Mouse (Mus musculus) heart, postnatal 0 days (tissue): ENCODE data around the gene Slc25a1. TPM values are rescaled to one million over a fixed set of nuclear protein-coding genes. Genes with fewer than 3 reads are reported as not detected.
A peak's percentile ranks its signal among the peaks of the same experiment; 100 is the strongest.
"Not testable (repeated sequence)": the region's sequence is repeated elsewhere in the genome, so short reads cannot be mapped to it uniquely, and the experiment has no call there.

ENCODE experiments used
- ATAC-seq: fragments of 200-750 bp; cut with Nextera tagmentation; 2 replicates; pipeline ENCODE4 v1.8.0; 2017; ENCODE audit warnings: low read depth, moderate number of reproducible peaks, moderate library complexity; ENCODE audit not compliant: insufficient read depth
- DNase-seq: peaks from one replicate; pipeline ENCODE4 v3.0.0-alpha.2; 2016; ENCODE audit warnings: low spot score
- H3K27ac ChIP-seq: fragments of 300-500 bp; sonication (generic); 2 replicates; pipeline ENCODE4 v1.5.1; 2014; ENCODE audit warnings: low read depth, mild to moderate bottlenecking
- H3K27me3 ChIP-seq: fragments of 300-500 bp; sonication (generic); 2 replicates; pipeline ENCODE4 v1.6.1; 2014; ENCODE audit warnings: low read length, mixed read lengths; ENCODE audit not compliant: control insufficient read depth, insufficient read depth
- H3K36me3 ChIP-seq: fragments of 300-500 bp; sonication (generic); replicated peaks from 2 replicates; pipeline ENCODE4 v1.6.1; 2014; ENCODE audit warnings: low read length, mixed read lengths; ENCODE audit not compliant: control insufficient read depth, insufficient read depth
- H3K4me1 ChIP-seq: fragments of 300-500 bp; sonication (generic); 2 replicates; pipeline ENCODE4 v1.6.1; 2014; ENCODE audit warnings: antibody characterized with exemption; ENCODE audit not compliant: control insufficient read depth, insufficient read depth
- H3K4me2 ChIP-seq: fragments of 300-500 bp; sonication (generic); 2 replicates; pipeline ENCODE4 v1.6.1; 2014; ENCODE audit warnings: low read depth, mild to moderate bottlenecking, low read length, moderate library complexity
- H3K4me3 ChIP-seq: fragments of 300-500 bp; sonication (generic); 2 replicates; pipeline ENCODE4 v1.5.1; 2014; ENCODE audit warnings: low read depth, low read length
- H3K9ac ChIP-seq: fragments of 300-500 bp; sonication (generic); replicated peaks from 2 replicates; pipeline ENCODE4 v1.6.1; 2014; ENCODE audit warnings: low read depth, low read length, mixed read lengths
- H3K9me3 ChIP-seq: fragments of 300-500 bp; sonication (generic); replicated peaks from 2 replicates; pipeline ENCODE4 v1.6.1; 2016; ENCODE audit warnings: low read length; ENCODE audit not compliant: control insufficient read depth
- CTCF ChIP-seq: IDR thresholded peaks from 2 replicates; pipeline ENCODE4 v1.5.1; 2016; ENCODE audit warnings: antibody characterized with exemption, control low read depth, low read depth
- EP300 ChIP-seq: IDR thresholded peaks from 2 replicates; pipeline ENCODE4 v1.6.1; 2016; ENCODE audit warnings: antibody characterized with exemption, low read depth
- WGBS: fragments of 180-500 bp; shearing (Covaris S2); extraction: QIAGEN DNeasy Blood & Tissue Kit; methylation state at CpG from one replicate; pipeline ENCODE4 v1.1.7; 2014; 5-methylcytosine and 5-hydroxymethylcytosine counted together
- polyA plus RNA-seq: library from polyadenylated mRNA; unstranded; fragments of >200 nt; fragmentation: Nextera tagmentation; extraction: Ambion mirVana; gene quantifications from 2 replicates; pipeline ENCODE4 v1.2.1, GENCODE M21; 2015
- total RNA-seq: library from RNA; depleted of rRNA; stranded (reverse); fragments of >200 nt; gene quantifications from 2 replicates; pipeline ENCODE4 v1.2.3, GENCODE M21; 2014; ENCODE audit warnings: low replicate concordance; rRNA removed

The Slc25a1 gene
- total RNA-seq (38.2 and 46.8 TPM in 2 replicates), polyA plus RNA-seq (14.8 and 17.5 TPM in 2 replicates)

- no peaks in the 10 kb centered on the region for H3K4me1 ChIP-seq
- H3K4me2 ChIP-seq = peak within 1 kb of the TSS; percentile 98
- peak within 1 kb of the TSS; percentile 85 for H3K9ac ChIP-seq
- TF ChIP-seq EP300 (no peak), CTCF (no peak)
- ATAC-seq (peak; percentile 55), DNase-seq (peak; percentile 20)
- peak within 1 kb of the TSS; percentile 76 for H3K27ac ChIP-seq
- H3K27me3 ChIP-seq = no peaks in the 10 kb centered on the region
- no peaks in the 10 kb centered on the region for H3K9me3 ChIP-seq
- H3K36me3 ChIP-seq = 0 out of 2 replicates have a peak, but pooled peaks cover 3% of the 10 kb centered on the region
- peak within 1 kb of the TSS; percentile 87 for H3K4me3 ChIP-seq
- under 1% methylated on average over 47 of the region's 47 CpGs for WGBS
These were observed at the start of gene Slc25a1 for GRCm38 (mm10) chr16:17928087-17928580. Gene Slc25a1, minus strand, starts transcription at chr16:17928219.

GRCm38 (mm10) chr16:17971853-17972252, 43.8 kb upstream of the Slc25a1 start:
- TF ChIP-seq EP300 (no peak), CTCF (no peak)
- H3K27ac ChIP-seq = no peak overlapping the region
- 62% methylated on average over 5 of the region's 5 CpGs for WGBS

GRCm38 (mm10) chr16:17962091-17962490, 34.1 kb upstream of the Slc25a1 start:
- DNase-seq (no peak), ATAC-seq (no peak)
- no peak for TF ChIP-seq EP300
- no peaks in the 10 kb centered on the region for H3K9me3 ChIP-seq
- no peak overlapping the region for H3K27ac ChIP-seq
- 73% methylated on average over 7 of the region's 7 CpGs for WGBS
- no peaks in the 10 kb centered on the region for H3K4me1 ChIP-seq
- no peaks in the 10 kb centered on the region for H3K36me3 ChIP-seq
- no peak overlapping the region for H3K9ac ChIP-seq
- H3K4me2 ChIP-seq = no peak overlapping the region
- no peak overlapping the region for H3K4me3 ChIP-seq
- no peaks in the 10 kb centered on the region for H3K27me3 ChIP-seq

More at GRCm38 (mm10) chr16:17971853-17972252, 43.8 kb upstream of the Slc25a1 start:
- no peaks in the 10 kb centered on the region for H3K9me3 ChIP-seq
- H3K4me3 ChIP-seq = no peak overlapping the region
- H3K4me1 ChIP-seq = no peaks in the 10 kb centered on the region
- H3K36me3 ChIP-seq = no peaks in the 10 kb centered on the region
- ATAC-seq (no peak), DNase-seq (no peak)
- H3K27me3 ChIP-seq = no peaks in the 10 kb centered on the region
- H3K9ac ChIP-seq = no peak overlapping the region
- no peak overlapping the region for H3K4me2 ChIP-seq

- not testable (repeated sequence) for H3K9ac ChIP-seq, H3K36me3 ChIP-seq, H3K4me2 ChIP-seq, DNase-seq, H3K9me3 ChIP-seq, ATAC-seq, H3K4me3 ChIP-seq, H3K27me3 ChIP-seq, H3K4me1 ChIP-seq, H3K27ac ChIP-seq
- 91% methylated on average over 14 of the region's 17 CpGs for WGBS
These were observed 28.1 kb upstream of the Slc25a1 start for GRCm38 (mm10) chr16:17956052-17956638.

- Histone ChIP-seq H3K9ac (no peak overlapping the region), H3K4me1 (no peaks in the 10 kb centered on the region), H3K4me3 (no peak overlapping the region), H3K27me3 (no peaks in the 10 kb centered on the region), H3K4me2 (no peak overlapping the region), H3K9me3 (no peaks in the 10 kb centered on the region), H3K27ac (no peak overlapping the region), H3K36me3 (no peaks in the 10 kb centered on the region)
- TF ChIP-seq EP300 = no peak
- no peak for TF ChIP-seq CTCF
- ATAC-seq = no peak
- WGBS = 78% methylated on average over 3 of the region's 4 CpGs
- DNase-seq = no peak
These were observed 23.6 kb upstream of the Slc25a1 start for GRCm38 (mm10) chr16:17951618-17952017.

GRCm38 (mm10) chr16:17950068-17950467, 22.0 kb upstream of the Slc25a1 start:
- ATAC-seq = no peak
- no peak for DNase-seq
- Histone ChIP-seq H3K4me3 (no peak overlapping the region), H3K27ac (no peak overlapping the region), H3K9me3 (no peaks in the 10 kb centered on the region), H3K36me3 (no peaks in the 10 kb centered on the region), H3K9ac (no peak overlapping the region), H3K27me3 (no peaks in the 10 kb centered on the region), H3K4me2 (no peak overlapping the region), H3K4me1 (no peaks in the 10 kb centered on the region)
- no peak for TF ChIP-seq EP300
- no peak for TF ChIP-seq CTCF
- WGBS = 62% methylated on average over 4 of the region's 4 CpGs
